In the genomic region with DNA sequence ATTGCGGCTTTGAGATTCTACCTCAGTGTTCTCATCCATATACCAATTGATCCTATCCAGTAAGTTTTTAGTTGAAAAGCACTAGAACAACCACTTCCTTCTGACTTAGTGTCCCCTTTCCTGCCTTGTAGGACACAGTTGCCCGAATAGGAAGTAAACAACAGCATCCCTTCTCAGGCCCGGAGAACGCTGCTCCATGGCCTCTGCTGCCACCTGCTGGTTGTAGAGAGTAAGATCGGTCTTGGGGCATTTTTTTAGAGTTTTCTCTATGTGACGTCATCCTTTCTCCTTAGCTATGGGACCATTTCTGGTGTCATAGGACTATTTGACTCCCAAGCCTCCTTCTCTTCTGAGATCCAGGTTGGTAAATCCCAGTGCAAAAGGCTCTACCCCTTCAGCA, we compare ENCODE assay signal across 8 mouse cellular contexts. TPM values are rescaled to one million over a fixed set of nuclear protein-coding genes. Genes with fewer than 3 reads are reported as not detected.
A peak's percentile ranks its signal among the peaks of the same experiment; 100 is the strongest.
DNase-seq lines count a peak whose midpoint lies in the region; ATAC-seq and TF ChIP-seq lines count a peak whose summit lies in the region.

No protein-coding gene starts in this region.

- no peaks in the 10 kb centered on the region for H3K9me3 ChIP-seq in hindbrain, embryonic 14.5 days (ENCODE audit: control insufficient read depth, low read length)
- no peaks in the 10 kb centered on the region for H3K9me3 ChIP-seq in hindbrain, embryonic 12.5 days (replicated peaks)
- H3K9me3 ChIP-seq in forebrain, embryonic 14.5 days (replicated peaks; ENCODE audit: control insufficient read depth, low read length) = no peaks in the 10 kb centered on the region
- H3K9me3 ChIP-seq in hindbrain, postnatal 0 days (ENCODE audit: low read length) = no peaks in the 10 kb centered on the region
- no peaks in the 10 kb centered on the region for H3K9me3 ChIP-seq in megakaryocyte, embryonic 14.5 days

- DNase-seq in hindbrain, embryonic 14.5 days (ENCODE audit: low spot score) = peak; percentile 87
- DNase-seq in c-Kit-positive CD71-positive TER-119-negative erythroid progenitor cells, embryonic 14.5 days (ENCODE audit: low read depth) = peak; percentile 86
- peak; percentile 92 for DNase-seq in forebrain, embryonic 14.5 days (ENCODE audit: low spot score)
- peak; percentile 88 for DNase-seq in hindbrain, postnatal 0 days (ENCODE audit: low spot score)
- DNase-seq in left cerebral cortex, adult 2 months (ENCODE audit: extremely low spot score in 1 of 2, low spot score in 2 of 2) = peak; percentile 70 to 84
- peak; percentile 57 to 67 for DNase-seq in spleen, adult 2 months (ENCODE audit: low read depth in 1 of 2, low spot score in 2 of 2)

- no peaks in the 10 kb centered on the region for H3K36me3 ChIP-seq in hindbrain, embryonic 14.5 days (replicated peaks; ENCODE audit: control insufficient read depth, insufficient read depth)
- no peaks in the 10 kb centered on the region for H3K36me3 ChIP-seq in hindbrain, embryonic 12.5 days
- no peaks in the 10 kb centered on the region for H3K36me3 ChIP-seq in forebrain, embryonic 14.5 days (ENCODE audit: control insufficient read depth, insufficient read depth, low read length)
- H3K36me3 ChIP-seq in hindbrain, postnatal 0 days (ENCODE audit: insufficient read depth, low read length) = no peaks in the 10 kb centered on the region
- no peaks in the 10 kb centered on the region for H3K36me3 ChIP-seq in megakaryocyte, embryonic 14.5 days (replicated peaks; ENCODE audit: low read length)
- H3K36me3 ChIP-seq in spleen, adult 2 months (ENCODE audit: control insufficient read depth, insufficient read depth, low read length) = no peaks in the 10 kb centered on the region

- 0 out of 2 replicates have a peak, but pooled peaks have one; percentile 16 for ATAC-seq in hindbrain, embryonic 14.5 days (ENCODE audit: low FRiP score)
- no peak for ATAC-seq in hindbrain, embryonic 12.5 days (ENCODE audit: low FRiP score)
- peak; percentile 37 for ATAC-seq in forebrain, embryonic 14.5 days
- peak; percentile 9; the same call in 1 of the 2 replicates for ATAC-seq in hindbrain, postnatal 0 days

- no peak for TF ChIP-seq POLR2A in spleen, adult 2 months (IDR thresholded peaks at IDR 0.05; ENCODE audit: low read depth, low read length)

- H3K27me3 ChIP-seq in hindbrain, embryonic 14.5 days (ENCODE audit: control insufficient read depth, insufficient read depth, low read length) = peaks cover 16% of the 10 kb centered on the region; the same call in 1 of the 2 replicates
- peaks cover 21% of the 10 kb centered on the region for H3K27me3 ChIP-seq in hindbrain, embryonic 12.5 days
- H3K27me3 ChIP-seq in forebrain, embryonic 14.5 days (replicated peaks; ENCODE audit: control insufficient read depth, insufficient read depth, low read length) = no peaks in the 10 kb centered on the region
- H3K27me3 ChIP-seq in hindbrain, postnatal 0 days (ENCODE audit: insufficient read depth, low read length) = no peaks in the 10 kb centered on the region
- peaks cover 49% of the 10 kb centered on the region for H3K27me3 ChIP-seq in megakaryocyte, embryonic 14.5 days (replicated peaks)
- H3K27me3 ChIP-seq in spleen, adult 2 months (ENCODE audit: control insufficient read depth, insufficient read depth, low read length) = no peaks in the 10 kb centered on the region

- intact Hi-C loops in left cerebral cortex, adult 2 months (cut with DNase I) = loop anchor here (1.0 to 2.0 kb wide), 3 partner anchors 34 to 199 kb away; no protein-coding TSS in a partner anchor

- H3K4me3 ChIP-seq in hindbrain, embryonic 14.5 days (replicated peaks; ENCODE audit: low read length) = no peak overlapping the region
- H3K4me3 ChIP-seq in hindbrain, embryonic 12.5 days = no peak overlapping the region
- H3K4me3 ChIP-seq in forebrain, embryonic 14.5 days (ENCODE audit: low read depth, low read length) = no peak overlapping the region
- no peak overlapping the region for H3K4me3 ChIP-seq in hindbrain, postnatal 0 days (ENCODE audit: low read length)
- H3K4me3 ChIP-seq in left cerebral cortex, adult 2 months = no peak overlapping the region
- H3K4me3 ChIP-seq in megakaryocyte, embryonic 14.5 days (replicated peaks) = peak overlapping the region; percentile 75
- H3K4me3 ChIP-seq in spleen, adult 2 months (ENCODE audit: extremely low read depth, insufficient read depth, insufficient read length) = no peak overlapping the region

- TF ChIP-seq CTCF in hindbrain, postnatal 0 days (IDR thresholded peaks at IDR 0.05; ENCODE audit: low read depth) = peak; percentile 93
- peak; percentile 94 for TF ChIP-seq CTCF in left cerebral cortex, adult 2 months (IDR thresholded peaks at IDR 0.05)
- TF ChIP-seq CTCF in spleen, adult 2 months (IDR thresholded peaks at IDR 0.05; ENCODE audit: extremely low read depth, insufficient read depth, insufficient read length, insufficient replicate concordance) = peak; percentile 83; the same call in 1 of the 2 replicates

- 11% methylated on average over 6 of the region's 6 CpGs for WGBS in hindbrain, embryonic 14.5 days
- 14% methylated on average over 6 of the region's 6 CpGs for WGBS in hindbrain, embryonic 12.5 days
- WGBS in forebrain, embryonic 14.5 days = 15% methylated on average over 6 of the region's 6 CpGs
- 10% methylated on average over 6 of the region's 6 CpGs for WGBS in hindbrain, postnatal 0 days
- WGBS in spleen, adult 2 months = 13% methylated on average over 6 of the region's 6 CpGs

- H3K4me2 ChIP-seq in hindbrain, embryonic 14.5 days (replicated peaks) = no peak overlapping the region
- H3K4me2 ChIP-seq in hindbrain, embryonic 12.5 days (replicated peaks) = no peak overlapping the region
- no peak overlapping the region for H3K4me2 ChIP-seq in forebrain, embryonic 14.5 days (ENCODE audit: low read length)
- H3K4me2 ChIP-seq in hindbrain, postnatal 0 days (ENCODE audit: low read depth, low read length) = no peak overlapping the region

- no peak overlapping the region for H3K27ac ChIP-seq in hindbrain, embryonic 14.5 days
- H3K27ac ChIP-seq in hindbrain, embryonic 12.5 days = no peak overlapping the region
- no peak overlapping the region for H3K27ac ChIP-seq in forebrain, embryonic 14.5 days (ENCODE audit: low read depth, low read length)
- H3K27ac ChIP-seq in hindbrain, postnatal 0 days = no peak overlapping the region
- H3K27ac ChIP-seq in left cerebral cortex, adult 2 months = no peak overlapping the region
- H3K27ac ChIP-seq in spleen, adult 2 months (ENCODE audit: insufficient read depth, low read length) = no peak overlapping the region

- H3K9ac ChIP-seq in hindbrain, embryonic 14.5 days = no peak overlapping the region
- H3K9ac ChIP-seq in hindbrain, embryonic 12.5 days = no peak overlapping the region
- H3K9ac ChIP-seq in forebrain, embryonic 14.5 days (ENCODE audit: low read length) = no peak overlapping the region
- H3K9ac ChIP-seq in hindbrain, postnatal 0 days (replicated peaks; ENCODE audit: low read length) = no peak overlapping the region

- H3K4me1 ChIP-seq in hindbrain, embryonic 14.5 days (replicated peaks; ENCODE audit: control insufficient read depth, insufficient read depth, low read length) = peaks cover 27% of the 10 kb centered on the region
- H3K4me1 ChIP-seq in hindbrain, embryonic 12.5 days = peaks cover 37% of the 10 kb centered on the region
- H3K4me1 ChIP-seq in forebrain, embryonic 14.5 days (ENCODE audit: control insufficient read depth, insufficient read depth, low read length) = peaks cover 20% of the 10 kb centered on the region; the same call in 1 of the 2 replicates
- H3K4me1 ChIP-seq in hindbrain, postnatal 0 days (ENCODE audit: insufficient read depth, low read length) = peaks cover 7% of the 10 kb centered on the region; the same call in 1 of the 2 replicates
- H3K4me1 ChIP-seq in megakaryocyte, embryonic 14.5 days = peaks cover 25% of the 10 kb centered on the region
- H3K4me1 ChIP-seq in spleen, adult 2 months (ENCODE audit: control insufficient read depth, insufficient read depth, insufficient read length) = no peaks in the 10 kb centered on the region

RNA-seq across cellular contexts. Expression of a gene that starts 16.3 kb away (rescaled TPM):
- polyA plus RNA-seq in hindbrain, embryonic 14.5 days (2014; fragmentation: Nextera tagmentation; extraction: Ambion mirVana) = 0.37 and 0.63 TPM in 2 replicates
- polyA plus RNA-seq in hindbrain, embryonic 12.5 days (2016; fragmentation: Nextera tagmentation; extraction: Ambion mirVana) = 0.99 and 1.4 TPM in 2 replicates
- polyA plus RNA-seq in forebrain, embryonic 14.5 days (2014; fragmentation: Nextera tagmentation; extraction: Ambion mirVana) = 0.31 and 0.69 TPM in 2 replicates
- total RNA-seq in hindbrain, postnatal 0 days (2014; rRNA removed) = 2.7 and 4.1 TPM in 2 replicates
- polyA plus RNA-seq in hindbrain, postnatal 0 days (2015; fragmentation: Nextera tagmentation; extraction: Ambion mirVana) = 1.0 and 1.6 TPM in 2 replicates
- 10 to 100 TPM; 27.9 to 33.2 TPM for total RNA-seq in left cerebral cortex, adult 2 months (2021)
- polyA plus RNA-seq in megakaryocyte, embryonic 14.5 days (2012; ENCODE audit: insufficient read depth, low replicate concordance) = 4.2 and 28.8 TPM in 2 replicates
- polyA plus RNA-seq in spleen, adult 2 months (2012; rRNA removed) = 2.3 and 2.5 TPM in 2 replicates

RNA-seq across cellular contexts. Expression of a gene that starts 35.5 kb away (rescaled TPM):
- 15.9 and 22.1 TPM in 2 replicates for polyA plus RNA-seq in hindbrain, embryonic 14.5 days (2014; fragmentation: Nextera tagmentation; extraction: Ambion mirVana)
- polyA plus RNA-seq in hindbrain, embryonic 12.5 days (2016; fragmentation: Nextera tagmentation; extraction: Ambion mirVana) = 10.8 and 12.7 TPM in 2 replicates
- polyA plus RNA-seq in forebrain, embryonic 14.5 days (2014; fragmentation: Nextera tagmentation; extraction: Ambion mirVana) = 15.5 and 18.7 TPM in 2 replicates
- 10.9 and 16.6 TPM in 2 replicates for total RNA-seq in hindbrain, postnatal 0 days (2014; rRNA removed)
- 7.9 and 9.0 TPM in 2 replicates for polyA plus RNA-seq in hindbrain, postnatal 0 days (2015; fragmentation: Nextera tagmentation; extraction: Ambion mirVana)
- 1 to 10 TPM; 3.9 to 6.8 TPM for total RNA-seq in left cerebral cortex, adult 2 months (2021)
- polyA plus RNA-seq in megakaryocyte, embryonic 14.5 days (2012; ENCODE audit: insufficient read depth, low replicate concordance) = 2.3 TPM in 1 of 2 replicates, not detected in the other
- not detected in 2 replicates for polyA plus RNA-seq in spleen, adult 2 months (2012; rRNA removed)

RNA-seq across cellular contexts. Expression of a gene that starts 35.5 kb away (rescaled TPM):
- polyA plus RNA-seq in hindbrain, embryonic 14.5 days (2014; fragmentation: Nextera tagmentation; extraction: Ambion mirVana) = 3.6 and 3.8 TPM in 2 replicates
- polyA plus RNA-seq in hindbrain, embryonic 12.5 days (2016; fragmentation: Nextera tagmentation; extraction: Ambion mirVana) = 3.6 and 4.1 TPM in 2 replicates
- polyA plus RNA-seq in forebrain, embryonic 14.5 days (2014; fragmentation: Nextera tagmentation; extraction: Ambion mirVana) = 2.2 and 2.9 TPM in 2 replicates
- total RNA-seq in hindbrain, postnatal 0 days (2014; rRNA removed) = 2.0 and 4.8 TPM in 2 replicates
- 0.50 and 0.70 TPM in 2 replicates for polyA plus RNA-seq in hindbrain, postnatal 0 days (2015; fragmentation: Nextera tagmentation; extraction: Ambion mirVana)
- 1 to 10 TPM; 4.3 to 6.1 TPM for total RNA-seq in left cerebral cortex, adult 2 months (2021)
- polyA plus RNA-seq in megakaryocyte, embryonic 14.5 days (2012; ENCODE audit: insufficient read depth, low replicate concordance) = not detected in 2 replicates
- polyA plus RNA-seq in spleen, adult 2 months (2012; rRNA removed) = not detected in 2 replicates
